Mouse (Mus musculus): ENCODE measurements around the gene Cmtr1. TPM values are rescaled to one million over a fixed set of nuclear protein-coding genes. Genes with fewer than 3 reads are reported as not detected.
A peak's percentile ranks its signal among the peaks of the same experiment; 100 is the strongest.

Cmtr1 gene
- polyA plus RNA-seq, 1 experiment from 2014 or later: 96.5 TPM

GRCm38 (mm10) chr17:29658249-29658648, 2.1 kb upstream of the Cmtr1 start:
- H3K27me3 ChIP-seq (replicated peaks; ENCODE audit: control insufficient read depth, insufficient read depth, low read length): no peaks in the 10 kb centered on the region
- H3K36me3 ChIP-seq (ENCODE audit: control insufficient read depth, insufficient read depth, low read length): 0 out of 2 replicates have a peak, but pooled peaks cover 3% of the 10 kb centered on the region
- no peaks in the 10 kb centered on the region for H3K9me3 ChIP-seq (ENCODE audit: control insufficient read depth, low read length)
- H3K4me3 ChIP-seq (ENCODE audit: low read depth, low read length): no peak overlapping the region
- H3K4me1 ChIP-seq (replicated peaks; ENCODE audit: control insufficient read depth, insufficient read depth, low read length): no peaks in the 10 kb centered on the region
- no peak for DNase-seq (ENCODE audit: low spot score)
- H3K4me2 ChIP-seq (ENCODE audit: low read length): no peak overlapping the region
- ATAC-seq (replicated peaks; ENCODE audit: low FRiP score, low TSS enrichment, low read depth): no peak
- H3K27ac ChIP-seq (ENCODE audit: low read depth): no peak overlapping the region
- no peak overlapping the region for H3K9ac ChIP-seq (ENCODE audit: low read length)
- WGBS: 79% methylated on average over 2 of the region's 2 CpGs

GRCm38 (mm10) chr17:29660762-29661391, 482 bp downstream of the Cmtr1 start:
- DNase-seq (ENCODE audit: low spot score): no peak
- 1% methylated on average over 32 of the region's 41 CpGs for WGBS
- H3K27ac ChIP-seq (ENCODE audit: low read depth): peak overlapping the region; percentile 89
- H3K36me3 ChIP-seq (ENCODE audit: control insufficient read depth, insufficient read depth, low read length): peaks cover 25% of the 10 kb centered on the region
- H3K4me1 ChIP-seq (replicated peaks; ENCODE audit: control insufficient read depth, insufficient read depth, low read length): no peaks in the 10 kb centered on the region
- ATAC-seq (replicated peaks; ENCODE audit: low FRiP score, low TSS enrichment, low read depth): no peak; the same call in none of the 2 replicates
- H3K9me3 ChIP-seq (ENCODE audit: control insufficient read depth, low read length): no peaks in the 10 kb centered on the region
- peak overlapping the region; percentile 86 for H3K4me2 ChIP-seq (ENCODE audit: low read length)
- no peaks in the 10 kb centered on the region for H3K27me3 ChIP-seq (replicated peaks; ENCODE audit: control insufficient read depth, insufficient read depth, low read length)
- peak overlapping the region; percentile 92 for H3K9ac ChIP-seq (ENCODE audit: low read length)
- peak overlapping the region; percentile 92 for H3K4me3 ChIP-seq (ENCODE audit: low read depth, low read length)

GRCm38 (mm10) chr17:29662145-29662544, 1.8 kb downstream of the Cmtr1 start:
- Histone ChIP-seq H3K9me3 (ENCODE audit: control insufficient read depth, low read length) (no peaks in the 10 kb centered on the region), H3K4me2 (ENCODE audit: low read length) (no peak overlapping the region), H3K4me3 (ENCODE audit: low read depth, low read length) (no peak overlapping the region), H3K9ac (ENCODE audit: low read length) (no peak overlapping the region), H3K4me1 (replicated peaks; ENCODE audit: control insufficient read depth, insufficient read depth, low read length) (no peaks in the 10 kb centered on the region), H3K36me3 (ENCODE audit: control insufficient read depth, insufficient read depth, low read length) (peaks cover 36% of the 10 kb centered on the region), H3K27ac (ENCODE audit: low read depth) (no peak overlapping the region), H3K27me3 (replicated peaks; ENCODE audit: control insufficient read depth, insufficient read depth, low read length) (no peaks in the 10 kb centered on the region)
- DNase-seq (ENCODE audit: low spot score): no peak
- 90% methylated on average over 6 of the region's 6 CpGs for WGBS
- no peak for ATAC-seq (replicated peaks; ENCODE audit: low FRiP score, low TSS enrichment, low read depth)

GRCm38 (mm10) chr17:29668051-29668986, 7.9 kb downstream of the Cmtr1 start:
- DNase-seq (ENCODE audit: low spot score): no peak
- H3K4me2 ChIP-seq (ENCODE audit: low read length): no peak overlapping the region
- no peak overlapping the region for H3K4me3 ChIP-seq (ENCODE audit: low read depth, low read length)
- ATAC-seq (replicated peaks; ENCODE audit: low FRiP score, low TSS enrichment, low read depth): no peak
- no peak overlapping the region for H3K9ac ChIP-seq (ENCODE audit: low read length)
- peaks cover 67% of the 10 kb centered on the region for H3K36me3 ChIP-seq (ENCODE audit: control insufficient read depth, insufficient read depth, low read length)
- H3K9me3 ChIP-seq (ENCODE audit: control insufficient read depth, low read length): no peaks in the 10 kb centered on the region
- H3K27ac ChIP-seq (ENCODE audit: low read depth): no peak overlapping the region
- 79% methylated on average over 10 of the region's 10 CpGs for WGBS
- no peaks in the 10 kb centered on the region for H3K27me3 ChIP-seq (replicated peaks; ENCODE audit: control insufficient read depth, insufficient read depth, low read length)
- no peaks in the 10 kb centered on the region for H3K4me1 ChIP-seq (replicated peaks; ENCODE audit: control insufficient read depth, insufficient read depth, low read length)

- WGBS: 95% methylated on average over 4 of the region's 4 CpGs
- H3K4me1 ChIP-seq (replicated peaks; ENCODE audit: control insufficient read depth, insufficient read depth, low read length): no peaks in the 10 kb centered on the region
- DNase-seq (ENCODE audit: low spot score): no peak
Observed at GRCm38 (mm10) chr17:29669030-29669429, 8.6 kb downstream of the Cmtr1 start.

GRCm38 (mm10) chr17:29669936-29670335, 9.5 kb downstream of the Cmtr1 start:
- H3K9me3 ChIP-seq (ENCODE audit: control insufficient read depth, low read length): no peaks in the 10 kb centered on the region
- H3K4me1 ChIP-seq (replicated peaks; ENCODE audit: control insufficient read depth, insufficient read depth, low read length): no peaks in the 10 kb centered on the region
- peaks cover 72% of the 10 kb centered on the region for H3K36me3 ChIP-seq (ENCODE audit: control insufficient read depth, insufficient read depth, low read length)
- ATAC-seq (replicated peaks; ENCODE audit: low FRiP score, low TSS enrichment, low read depth): no peak
- H3K4me2 ChIP-seq (ENCODE audit: low read length): no peak overlapping the region
- no peak overlapping the region for H3K4me3 ChIP-seq (ENCODE audit: low read depth, low read length)
- no peak overlapping the region for H3K27ac ChIP-seq (ENCODE audit: low read depth)
- H3K9ac ChIP-seq (ENCODE audit: low read length): no peak overlapping the region
- no peaks in the 10 kb centered on the region for H3K27me3 ChIP-seq (replicated peaks; ENCODE audit: control insufficient read depth, insufficient read depth, low read length)
- DNase-seq (ENCODE audit: low spot score): no peak

More at GRCm38 (mm10) chr17:29669030-29669429, 8.6 kb downstream of the Cmtr1 start:
- no peak for ATAC-seq (replicated peaks; ENCODE audit: low FRiP score, low TSS enrichment, low read depth)
- Histone ChIP-seq H3K9me3 (ENCODE audit: control insufficient read depth, low read length) (no peaks in the 10 kb centered on the region), H3K4me3 (ENCODE audit: low read depth, low read length) (no peak overlapping the region), H3K27ac (ENCODE audit: low read depth) (no peak overlapping the region), H3K9ac (ENCODE audit: low read length) (no peak overlapping the region), H3K4me2 (ENCODE audit: low read length) (no peak overlapping the region), H3K36me3 (ENCODE audit: control insufficient read depth, insufficient read depth, low read length) (peaks cover 67% of the 10 kb centered on the region), H3K27me3 (replicated peaks; ENCODE audit: control insufficient read depth, insufficient read depth, low read length) (no peaks in the 10 kb centered on the region)

- ATAC-seq (replicated peaks; ENCODE audit: low FRiP score, low TSS enrichment, low read depth) (no peak), DNase-seq (ENCODE audit: low spot score) (no peak)
- whole genome bisulfite sequencing: 96% methylated on average over 2 of the region's 2 CpGs
- no peaks in the 10 kb centered on the region for H3K9me3 ChIP-seq (ENCODE audit: control insufficient read depth, low read length)
- no peaks in the 10 kb centered on the region for H3K4me1 ChIP-seq (replicated peaks; ENCODE audit: control insufficient read depth, insufficient read depth, low read length)
- H3K9ac ChIP-seq (ENCODE audit: low read length): no peak overlapping the region
- H3K27me3 ChIP-seq (replicated peaks; ENCODE audit: control insufficient read depth, insufficient read depth, low read length): no peaks in the 10 kb centered on the region
- H3K4me2 ChIP-seq (ENCODE audit: low read length): no peak overlapping the region
- H3K27ac ChIP-seq (ENCODE audit: low read depth): no peak overlapping the region
- no peak overlapping the region for H3K4me3 ChIP-seq (ENCODE audit: low read depth, low read length)
- peaks cover 72% of the 10 kb centered on the region for H3K36me3 ChIP-seq (ENCODE audit: control insufficient read depth, insufficient read depth, low read length)
Observed at GRCm38 (mm10) chr17:29671021-29671420, 10.6 kb downstream of the Cmtr1 start.

- H3K27ac ChIP-seq (ENCODE audit: low read depth): no peak overlapping the region
- H3K27me3 ChIP-seq (replicated peaks; ENCODE audit: control insufficient read depth, insufficient read depth, low read length): no peaks in the 10 kb centered on the region
- no peak overlapping the region for H3K9ac ChIP-seq (ENCODE audit: low read length)
- no peaks in the 10 kb centered on the region for H3K9me3 ChIP-seq (ENCODE audit: control insufficient read depth, low read length)
- no peak overlapping the region for H3K4me3 ChIP-seq (ENCODE audit: low read depth, low read length)
- H3K4me1 ChIP-seq (replicated peaks; ENCODE audit: control insufficient read depth, insufficient read depth, low read length): no peaks in the 10 kb centered on the region
- H3K4me2 ChIP-seq (ENCODE audit: low read length): no peak overlapping the region
- DNase-seq (ENCODE audit: low spot score) (no peak), ATAC-seq (replicated peaks; ENCODE audit: low FRiP score, low TSS enrichment, low read depth) (no peak)
- H3K36me3 ChIP-seq (ENCODE audit: control insufficient read depth, insufficient read depth, low read length): peaks cover 75% of the 10 kb centered on the region
- 95% methylated on average over 4 of the region's 4 CpGs for WGBS
Observed at GRCm38 (mm10) chr17:29673325-29673724, 12.9 kb downstream of the Cmtr1 start.

Measured in intestine, embryonic 14.5 days (tissue).